Mouse (Mus musculus) cerebellum, adult 11 months (tissue): Measurements from ENCODE around the gene Nav3.
"Not testable (repeated sequence)": the region's sequence is repeated elsewhere in the genome, so short reads cannot be mapped to it uniquely, and the experiment has no call there.

Source experiments
- DNase-seq: peaks from one replicate; pipeline ENCODE4 v3.0.0; 2022

Nav3 gene

DNA sequence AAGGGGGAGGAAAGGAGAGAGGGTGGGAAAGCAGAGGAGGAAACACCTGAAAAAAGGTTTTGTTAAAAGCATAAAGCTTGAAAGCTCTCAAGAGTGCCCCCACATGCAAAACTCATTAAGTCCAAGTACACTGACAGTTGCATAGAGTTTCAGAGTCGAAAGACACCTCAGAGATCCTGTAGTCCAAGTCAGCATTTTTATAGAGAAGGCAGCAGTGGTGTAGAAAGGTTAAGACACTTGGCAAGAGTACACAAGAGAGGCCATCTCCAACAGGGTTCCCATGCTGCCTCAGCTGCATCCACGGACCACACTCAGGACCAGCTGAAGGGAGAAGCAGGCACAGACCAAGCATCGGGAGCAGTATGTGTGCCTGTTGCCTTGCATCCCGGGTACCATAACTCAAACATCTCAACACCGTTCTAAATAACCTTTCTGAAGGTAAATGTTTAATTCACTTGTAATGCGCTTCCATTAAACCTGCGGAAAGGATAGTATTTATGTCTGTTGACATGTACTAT lies 421.4 kb downstream of the Nav3 start:
- DNase-seq, result no peak

GRCm38 (mm10) chr10:110024897-110025296 lies 431.1 kb downstream of the Nav3 start:
- not testable (repeated sequence) for DNase-seq

DNA sequence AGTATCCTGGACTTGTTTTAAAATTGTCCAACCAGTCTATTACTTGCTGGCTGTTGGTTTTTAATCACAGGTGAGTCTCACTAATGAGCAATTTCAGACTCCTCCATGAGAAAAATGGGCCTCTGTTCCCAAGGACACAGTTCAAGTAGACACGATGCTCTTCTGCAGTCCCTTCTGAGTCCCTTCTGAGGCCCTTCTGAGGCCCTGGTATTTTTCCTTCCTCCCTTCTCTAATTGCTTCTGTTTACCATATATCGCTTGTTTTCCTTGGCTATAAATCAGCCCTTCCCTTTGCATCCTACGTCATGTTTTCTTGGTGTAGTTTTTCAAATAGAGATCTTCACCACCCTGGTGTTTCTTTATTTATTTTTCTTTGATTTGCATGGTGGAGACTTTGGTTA lies 433.9 kb downstream of the Nav3 start:
- no peak for DNase-seq

DNA sequence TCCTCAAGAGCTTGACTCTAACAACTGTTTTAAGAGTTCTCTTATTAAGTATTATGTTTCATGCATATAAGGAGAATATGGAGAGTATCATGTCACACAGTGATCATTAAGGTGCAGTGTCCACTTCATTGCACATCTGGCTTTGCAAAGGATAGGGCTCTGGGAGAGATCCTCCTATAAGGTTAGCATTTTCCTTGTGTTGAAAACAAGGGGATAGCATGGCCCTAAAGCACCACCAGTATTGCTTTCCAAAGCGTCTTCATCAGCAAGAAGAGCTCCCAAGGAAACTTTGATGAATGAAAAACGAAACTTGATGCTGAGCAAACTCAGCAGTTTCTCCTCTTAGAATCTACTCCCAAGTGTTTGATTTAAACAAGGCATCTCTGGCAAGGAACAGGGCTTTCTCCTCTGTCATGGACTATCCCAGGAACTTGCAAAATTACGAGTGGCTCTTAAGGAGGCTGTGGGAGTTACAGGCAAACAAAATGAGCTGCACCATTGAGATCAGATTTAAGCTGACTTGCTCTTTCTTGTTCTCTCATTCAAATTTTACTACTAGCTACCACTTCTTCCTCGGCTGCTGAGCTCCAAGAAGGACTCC lies 436.6 kb downstream of the Nav3 start:
- DNase-seq, result no peak

- not testable (repeated sequence) for DNase-seq
Observed at GRCm38 (mm10) chr10:110001328-110001727, 454.7 kb downstream of the Nav3 start.

- no peak for DNase-seq
Observed at GRCm38 (mm10) chr10:110000755-110001247, 455.2 kb downstream of the Nav3 start.

GRCm38 (mm10) chr10:109999904-110000303 lies 456.1 kb downstream of the Nav3 start:
- DNase-seq, result no peak

- DNase-seq, result no peak
Observed at GRCm38 (mm10) chr10:109994302-109994701, 461.7 kb downstream of the Nav3 start.

DNA sequence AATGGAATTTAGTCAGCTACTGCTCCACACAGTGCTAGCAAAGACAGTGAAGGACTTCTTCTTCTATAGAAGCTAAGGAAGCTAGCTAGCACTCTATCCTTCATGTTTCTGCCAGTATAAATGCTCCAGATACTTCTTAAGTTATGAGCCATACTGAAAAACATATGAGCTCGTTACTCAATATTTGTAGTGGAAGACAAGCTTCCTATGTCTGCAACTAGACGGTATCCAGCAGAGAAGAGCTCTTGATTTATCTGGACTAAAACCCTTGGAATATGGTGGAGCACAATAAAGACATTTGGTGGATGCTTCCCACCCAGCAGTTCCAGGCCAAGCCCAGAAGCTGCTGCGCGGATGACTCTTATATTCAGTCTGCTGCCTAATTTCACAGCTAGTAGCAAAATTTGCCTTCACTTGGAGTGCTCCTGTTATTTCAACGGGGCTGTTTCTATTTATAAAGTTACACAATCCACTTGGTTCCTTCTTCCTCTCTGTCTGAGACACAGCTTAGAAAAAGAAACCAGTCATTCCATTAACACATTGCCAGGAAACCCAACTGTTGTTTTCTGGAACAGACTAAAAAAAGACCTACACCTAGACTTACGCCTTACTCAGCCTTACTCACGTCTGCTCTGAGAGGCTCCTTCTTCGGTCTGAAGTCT lies 470.0 kb downstream of the Nav3 start:
- DNase-seq, result no peak

- no peak for DNase-seq
Observed at GRCm38 (mm10) chr10:109976351-109976750, 479.7 kb downstream of the Nav3 start.

DNA sequence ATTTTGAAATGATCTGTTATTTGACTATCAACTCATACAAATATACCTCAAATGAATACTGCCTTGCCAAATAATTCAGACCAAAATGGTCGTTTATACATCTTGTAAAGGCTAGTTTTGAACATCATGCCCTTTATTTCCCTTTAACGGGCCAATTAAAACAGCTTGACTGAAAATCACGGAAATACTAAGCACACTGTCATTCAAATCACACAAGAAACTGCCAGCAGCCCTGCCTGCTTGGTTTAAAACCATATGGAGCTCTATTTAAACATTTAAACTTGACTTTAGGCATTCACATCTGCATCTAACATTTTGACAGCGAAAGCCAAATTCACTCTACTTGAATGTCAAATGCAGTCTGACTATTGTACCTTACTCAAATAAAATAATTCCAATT lies 481.8 kb downstream of the Nav3 start:
- DNase-seq, result no peak

- DNase-seq, result no peak
Observed at GRCm38 (mm10) chr10:109973483-109973882, 482.5 kb downstream of the Nav3 start.

- DNase-seq, result no peak
Observed at GRCm38 (mm10) chr10:109950296-109950695, 505.7 kb downstream of the Nav3 start.

DNA sequence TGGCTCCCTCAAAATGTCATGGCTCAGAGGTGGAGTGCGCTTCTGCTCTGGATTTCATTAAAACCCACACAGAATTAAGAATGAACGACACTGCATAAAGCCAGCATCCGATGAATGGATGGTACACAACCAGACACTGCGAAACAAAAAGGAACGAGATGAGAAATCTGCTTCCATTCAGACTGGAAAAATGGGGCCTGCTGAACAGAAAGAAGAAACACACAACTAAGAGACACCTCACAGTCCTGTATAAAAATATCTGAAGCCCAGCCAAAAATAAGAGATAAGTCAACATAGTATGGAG lies 526.7 kb downstream of the Nav3 start:
- no peak for DNase-seq

- no peak for DNase-seq
Observed at GRCm38 (mm10) chr10:109928547-109929318, 527.3 kb downstream of the Nav3 start.

DNA sequence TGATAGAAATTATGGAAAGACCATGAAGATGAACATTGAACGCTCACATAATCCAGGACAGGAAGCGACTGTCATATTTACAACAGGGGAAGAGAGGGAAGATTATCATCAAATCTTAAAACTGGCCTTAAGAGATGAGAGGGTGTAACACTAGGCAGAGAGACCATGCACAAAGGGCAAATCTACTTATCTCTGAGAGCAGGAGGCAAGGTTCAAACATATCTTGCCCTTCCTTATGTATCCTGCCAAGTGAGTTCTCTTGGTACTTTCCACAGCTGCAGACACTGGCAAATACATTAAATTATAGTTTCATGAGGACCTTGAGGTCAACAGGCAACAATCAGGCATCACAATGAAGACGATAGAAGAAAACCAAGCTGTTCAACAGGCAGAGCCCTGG lies 529.9 kb downstream of the Nav3 start:
- DNase-seq, result no peak

GRCm38 (mm10) chr10:109924136-109924535 lies 531.9 kb downstream of the Nav3 start:
- no peak for DNase-seq

GRCm38 (mm10) chr10:109921368-109921767 lies 534.6 kb downstream of the Nav3 start:
- no peak for DNase-seq

DNA sequence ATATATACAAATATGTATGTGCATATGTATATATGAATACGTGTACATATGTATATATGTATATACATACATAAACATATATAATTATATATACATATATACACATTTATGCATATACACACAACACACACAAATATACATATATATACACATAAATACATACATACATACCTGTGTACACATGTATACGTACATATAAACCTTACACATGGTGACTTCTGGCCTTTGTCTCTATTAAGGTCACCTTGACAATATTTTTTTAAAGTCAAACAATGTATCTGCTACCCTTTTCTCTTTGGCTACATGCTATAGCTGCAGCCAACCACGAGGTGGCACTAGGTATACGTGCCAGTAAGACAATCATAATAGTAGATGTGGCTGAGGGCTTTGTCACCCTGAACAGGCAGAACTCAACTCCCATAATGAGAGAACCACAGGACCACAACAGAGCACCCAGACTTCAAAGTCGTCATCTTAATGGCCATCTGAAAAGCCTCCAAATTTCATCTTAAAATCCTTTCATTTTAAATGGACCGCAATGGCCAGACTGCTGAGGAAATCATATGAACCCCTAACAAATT lies 535.3 kb downstream of the Nav3 start:
- DNase-seq, result peak; percentile 39

- DNase-seq, result no peak
Observed at GRCm38 (mm10) chr10:109919515-109919914, 536.5 kb downstream of the Nav3 start.

- DNase-seq, result no peak
Observed at GRCm38 (mm10) chr10:109907206-109907605, 548.8 kb downstream of the Nav3 start.

- DNase-seq, result no peak
Observed at GRCm38 (mm10) chr10:109906413-109906785, 549.6 kb downstream of the Nav3 start.

- DNase-seq, result no peak
Observed at GRCm38 (mm10) chr10:109905649-109906412, 550.2 kb downstream of the Nav3 start.
